Mouse (Mus musculus): ENCODE results near the gene Stk38. TPM values are rescaled to one million over a fixed set of nuclear protein-coding genes. Genes with fewer than 3 reads are reported as not detected.

The Stk38 gene
- total and polyA plus RNA-seq, 3 experiments, result 14.4 to 290 (median 49.3) TPM

- Histone ChIP-seq H3K27ac (ENCODE audit: control insufficient read depth, low read depth, low read length) (no peak overlapping the region), H3K27me3 (ENCODE audit: control insufficient read depth in 1 of 2, insufficient read depth in 2 of 2, low read length in 2 of 2) (no peaks in the 10 kb centered on the region), H3K36me3 (ENCODE audit: control insufficient read depth in 1 of 2, insufficient read depth in 2 of 2, low read length in 2 of 2) (no peaks in the 10 kb centered on the region), H3K4me3 (ENCODE audit: control insufficient read depth in 1 of 2, insufficient read depth in 1 of 2, low read depth in 2 of 2, low read length in 2 of 2) (no peak overlapping the region), H3K9ac (ENCODE audit: control insufficient read depth, low read depth, low read length, poor library complexity, severe bottlenecking) (no peak overlapping the region), H3K79me2 (ENCODE audit: control insufficient read depth, insufficient read depth, low read length, poor library complexity) (no peaks in the 10 kb centered on the region), H3K4me1 (ENCODE audit: control insufficient read depth in 1 of 2, insufficient read depth in 2 of 2, low read length in 2 of 2) (peaks cover 0 to 3% of the 10 kb centered on the region in 2 experiments; a peak in 1 of 4 replicates), H3K9me3 (replicated peaks; ENCODE audit: insufficient read depth, low read length) (no peaks in the 10 kb centered on the region)
- TF ChIP-seq MAFK (IDR thresholded peaks at IDR 0.05; ENCODE audit: borderline replicate concordance, low read depth, low read length) (no peak), CHD2 (IDR thresholded peaks at IDR 0.05; ENCODE audit: low read length) (no peak), MYB (IDR thresholded peaks at IDR 0.05; ENCODE audit: low read depth, low read length) (no peak), MAX (IDR thresholded peaks at IDR 0.05; ENCODE audit: low read length) (no peak), NELFE (IDR thresholded peaks at IDR 0.05; ENCODE audit: low read depth, low read length) (no peak), JUND (IDR thresholded peaks at IDR 0.05; ENCODE audit: low read depth, low read length) (no peak), SMC3 (IDR thresholded peaks at IDR 0.05; ENCODE audit: low read depth, low read length) (no peak), KAT2A (conservative IDR thresholded peaks at IDR 0.05; ENCODE audit: low read depth, low read length) (no peak), MXI1 (IDR thresholded peaks at IDR 0.05; ENCODE audit: low read depth, low read length) (no peak), POLR2A (IDR thresholded peaks at IDR 0.05; ENCODE audit: control insufficient read depth in 1 of 2, insufficient read depth in 1 of 2, low read depth in 1 of 2, low read length in 2 of 2, poor library complexity in 1 of 2) (no peak)
- DNase-seq (ENCODE audit: low read depth, low spot score), result no peak
Observed at GRCm38 (mm10) chr17:29055586-29055985, 47.8 kb upstream of the Stk38 start.

GRCm38 (mm10) chr17:29054429-29054828 is 46.6 kb upstream of the Stk38 start:
- Histone ChIP-seq H3K9me3 (replicated peaks; ENCODE audit: insufficient read depth, low read length) (no peaks in the 10 kb centered on the region), H3K4me3 (ENCODE audit: control insufficient read depth in 1 of 2, insufficient read depth in 1 of 2, low read depth in 2 of 2, low read length in 2 of 2) (no peak overlapping the region), H3K79me2 (ENCODE audit: control insufficient read depth, insufficient read depth, low read length, poor library complexity) (no peaks in the 10 kb centered on the region), H3K27ac (ENCODE audit: control insufficient read depth, low read depth, low read length) (no peak overlapping the region), H3K36me3 (ENCODE audit: control insufficient read depth in 1 of 2, insufficient read depth in 2 of 2, low read length in 2 of 2) (peaks cover 0 to 1% of the 10 kb centered on the region in 2 experiments; a peak in 1 of 4 replicates), H3K9ac (ENCODE audit: control insufficient read depth, low read depth, low read length, poor library complexity, severe bottlenecking) (no peak overlapping the region), H3K4me1 (ENCODE audit: control insufficient read depth in 1 of 2, insufficient read depth in 2 of 2, low read length in 2 of 2) (peaks cover 3 to 6% of the 10 kb centered on the region in 2 experiments; a peak in 2 of 4 replicates), H3K27me3 (ENCODE audit: control insufficient read depth in 1 of 2, insufficient read depth in 2 of 2, low read length in 2 of 2) (no peaks in the 10 kb centered on the region)
- no peak for TF ChIP-seq ZC3H11A (IDR thresholded peaks at IDR 0.05; ENCODE audit: low read depth, low read length)
- no peak for TF ChIP-seq POLR2A (IDR thresholded peaks at IDR 0.05; ENCODE audit: control insufficient read depth in 1 of 2, insufficient read depth in 1 of 2, low read depth in 1 of 2, low read length in 2 of 2, poor library complexity in 1 of 2)
- no peak for TF ChIP-seq ZKSCAN1 (IDR thresholded peaks at IDR 0.05; ENCODE audit: low read depth, low read length)
- TF ChIP-seq MAX (IDR thresholded peaks at IDR 0.05; ENCODE audit: low read length), result no peak
- TF ChIP-seq ETS1 (IDR thresholded peaks at IDR 0.05; ENCODE audit: low read depth, low read length), result no peak
- no peak for TF ChIP-seq NRF1 (IDR thresholded peaks at IDR 0.05; ENCODE audit: insufficient read depth, low read depth, low read length, poor library complexity, severe bottlenecking)
- no peak for TF ChIP-seq SMC3 (IDR thresholded peaks at IDR 0.05; ENCODE audit: low read depth, low read length)
- TF ChIP-seq CHD1 (IDR thresholded peaks at IDR 0.05; ENCODE audit: low read depth, low read length), result no peak
- TF ChIP-seq ZMIZ1 (IDR thresholded peaks at IDR 0.05; ENCODE audit: low read depth, low read length), result no peak
- no peak for DNase-seq (ENCODE audit: low read depth, low spot score)
